Mouse (Mus musculus) CH12F3 (cell line): Measurements from ENCODE around the gene Tbc1d30.

ENCODE experiments used
- in situ Hi-C: fragments of 300-500 bp; cut with MboI; formaldehyde crosslinking; loops from 2 replicates; pipeline ENCODE4 v1.14.3; 2020; ENCODE audit warnings: low sequenced_read_pairs

Tbc1d30 gene

DNA sequence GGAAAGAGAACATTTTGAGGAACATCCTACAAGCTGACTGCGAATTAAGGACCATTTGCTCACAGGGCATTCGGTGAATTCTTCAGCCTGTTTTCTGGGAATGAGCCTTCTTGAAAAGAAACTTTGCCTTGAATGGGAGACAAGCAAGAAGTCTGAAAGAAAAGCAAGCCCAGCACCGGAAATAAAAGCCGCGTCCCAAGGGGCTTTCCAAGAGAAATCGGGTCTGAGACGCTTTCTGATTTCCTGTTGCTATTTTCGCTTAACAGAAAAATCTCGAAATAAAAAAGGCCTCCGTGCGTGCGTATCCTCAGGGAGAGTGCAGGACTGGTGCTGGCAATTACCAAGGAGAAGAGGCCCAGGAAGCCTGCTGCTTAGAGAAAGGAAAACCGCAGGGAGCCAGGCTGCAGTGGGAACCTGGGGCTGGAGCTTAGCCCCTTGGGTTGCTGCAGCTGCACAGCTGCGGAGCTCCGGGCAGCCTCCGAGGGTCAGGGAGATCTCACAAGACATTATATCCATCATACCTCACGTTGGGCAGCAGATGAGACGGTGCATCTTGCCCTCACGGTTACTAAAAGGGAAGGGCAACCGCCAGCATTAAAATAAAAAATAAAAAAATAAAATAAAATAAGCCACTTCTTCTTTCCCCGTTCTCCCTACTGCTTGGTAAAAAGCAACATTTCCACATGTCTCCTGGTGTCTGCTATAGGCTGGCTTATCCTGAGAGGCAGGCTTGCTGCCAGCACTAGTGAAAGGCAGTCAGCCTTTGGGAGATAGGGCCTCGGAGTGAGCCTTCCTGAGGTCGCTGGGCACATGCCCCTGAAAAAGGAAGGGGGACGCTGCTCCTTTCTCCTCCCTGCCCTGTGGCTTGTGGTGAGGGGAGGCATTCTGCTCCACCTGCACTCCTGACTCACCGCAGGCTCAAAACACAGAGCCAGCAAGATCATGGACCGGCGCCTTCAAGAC is 35.5 kb downstream of the Tbc1d30 start:
- in situ Hi-C loops, result no loop called here

DNA sequence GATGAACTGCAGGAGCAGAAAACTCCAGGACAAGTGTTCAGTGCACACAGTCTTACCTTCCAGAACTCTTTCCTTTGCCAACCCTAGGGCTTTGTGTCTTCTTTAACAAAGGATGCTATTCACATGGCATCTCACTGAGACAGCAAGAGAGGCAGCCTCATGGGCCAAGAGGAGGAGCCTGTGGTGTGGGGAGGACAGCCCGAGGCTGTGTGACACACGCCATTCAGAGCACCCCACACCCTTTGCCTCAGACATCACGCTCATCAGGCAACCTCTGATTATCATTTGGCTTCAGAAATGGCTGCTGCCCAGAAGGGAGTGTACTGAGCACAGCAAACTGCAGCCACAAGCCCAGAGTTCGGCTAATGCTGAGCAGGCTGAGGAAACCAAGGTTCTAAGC is 36.9 kb downstream of the Tbc1d30 start:
- in situ Hi-C loops, result no loop called here

DNA sequence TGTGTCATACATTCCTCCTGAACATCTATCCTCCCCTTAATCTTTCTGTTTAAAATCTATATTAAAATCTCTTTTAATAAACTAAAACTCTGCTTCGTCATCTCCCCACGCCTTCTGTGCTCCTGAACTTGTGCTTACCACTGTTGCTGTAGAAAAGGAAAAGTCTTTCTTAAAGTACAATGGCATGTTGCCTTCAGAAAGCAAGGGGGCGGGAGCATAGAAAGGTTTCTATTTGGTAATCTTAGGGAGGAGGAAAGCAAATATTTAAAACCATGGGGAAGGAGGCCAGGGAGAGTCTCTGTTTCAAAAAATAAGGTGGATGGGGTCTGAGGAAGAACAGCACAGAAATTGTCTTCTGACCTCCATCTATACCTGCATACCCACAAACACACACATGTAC is 38.0 kb downstream of the Tbc1d30 start:
- in situ Hi-C loops, result no loop called here

DNA sequence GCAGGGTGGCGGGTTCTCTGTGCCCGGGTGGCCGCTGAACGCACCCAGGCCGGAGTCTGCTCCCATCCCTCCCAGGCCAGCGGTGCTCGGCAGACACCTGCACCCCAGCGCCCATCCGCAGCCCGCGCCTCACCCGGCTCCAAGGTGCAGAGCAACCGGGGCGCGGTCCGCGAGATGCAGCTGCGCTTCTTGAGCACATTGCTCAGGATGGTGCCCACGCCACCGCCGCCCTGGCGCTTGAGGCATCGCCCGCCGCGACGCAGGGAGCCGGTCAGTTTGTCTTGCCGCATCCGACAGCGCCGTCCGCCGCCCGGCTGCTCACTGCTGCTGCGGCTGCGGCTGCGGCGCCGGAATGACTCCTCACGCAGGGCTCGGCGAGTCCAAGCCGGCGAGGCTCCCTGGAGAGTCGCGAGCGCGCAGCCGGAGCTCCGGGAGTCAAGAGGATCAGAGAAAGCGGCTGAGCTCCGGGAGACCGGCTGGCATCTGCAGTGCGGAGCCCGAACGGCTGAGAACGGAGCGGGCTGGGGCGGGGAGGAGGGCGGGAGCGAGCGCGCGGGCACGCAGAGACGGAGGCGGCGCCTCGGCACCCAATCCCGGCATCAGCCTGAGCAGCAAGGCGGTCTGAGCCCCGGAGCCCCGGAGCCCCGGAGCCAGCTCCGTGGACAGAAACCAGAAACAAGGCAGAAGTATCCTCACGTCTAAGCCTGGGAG is 40.4 kb downstream of the Tbc1d30 start:
- in situ Hi-C loops, result no loop called here

DNA sequence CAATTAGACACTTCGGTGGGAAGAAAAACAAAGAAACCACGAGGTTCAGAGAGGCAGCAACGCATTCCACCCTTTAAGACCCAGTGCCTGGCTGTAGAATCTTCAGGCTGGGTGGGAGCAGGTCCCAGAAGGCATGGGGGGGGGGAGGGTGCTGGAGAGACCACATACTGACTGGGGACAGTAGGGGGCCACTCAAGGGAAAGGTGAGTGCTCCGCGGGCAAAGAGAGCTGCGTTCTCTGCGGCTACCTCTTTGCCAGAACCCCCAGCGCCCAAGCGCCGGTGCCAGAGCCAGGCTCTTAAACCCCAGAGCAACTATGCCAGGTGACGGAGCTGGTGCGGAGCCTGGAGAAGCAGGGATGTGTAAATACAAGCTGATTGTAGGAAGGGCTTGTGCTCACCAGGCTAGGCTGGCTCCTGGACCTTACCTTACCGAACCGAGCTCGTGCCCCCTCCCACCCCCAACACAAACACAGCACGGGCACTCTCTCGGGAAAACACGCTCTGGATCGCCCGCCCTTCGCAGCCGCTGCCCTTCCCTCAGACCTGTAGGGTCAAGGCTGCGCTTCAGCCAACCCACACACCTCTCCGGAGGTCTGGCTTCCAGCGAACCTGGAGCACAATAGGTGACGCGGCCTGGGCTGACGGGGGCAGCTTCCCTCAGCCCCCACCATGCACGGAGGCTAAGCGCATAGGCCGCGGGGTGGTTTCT is 41.1 kb downstream of the Tbc1d30 start:
- in situ Hi-C loops, result no loop called here

DNA sequence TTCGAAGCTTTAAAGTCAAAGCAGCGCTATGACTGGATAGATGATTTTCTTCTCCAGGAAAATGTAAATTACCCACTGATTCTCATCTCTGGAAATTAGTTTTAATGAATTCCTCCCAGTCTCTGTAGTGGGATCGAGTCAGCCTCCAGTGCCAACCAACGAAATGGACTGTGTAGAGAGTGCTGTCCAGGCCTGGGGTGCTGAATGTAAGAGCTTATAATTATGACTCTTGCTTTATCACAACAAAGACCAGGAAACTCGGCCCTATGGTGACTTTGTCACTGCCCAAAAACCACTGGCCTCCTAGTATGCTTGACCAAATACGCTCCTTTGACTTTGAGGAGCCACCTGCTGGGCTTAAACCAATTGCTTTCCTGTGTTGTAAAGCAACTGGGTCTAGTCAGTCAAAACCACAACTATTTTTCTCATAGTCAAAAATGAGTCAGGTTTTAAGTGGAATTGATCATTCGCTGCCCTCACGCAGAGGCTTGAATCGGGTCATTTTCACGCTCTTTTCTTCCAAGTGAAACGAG is 41.9 kb downstream of the Tbc1d30 start:
- in situ Hi-C loops, result no loop called here

DNA sequence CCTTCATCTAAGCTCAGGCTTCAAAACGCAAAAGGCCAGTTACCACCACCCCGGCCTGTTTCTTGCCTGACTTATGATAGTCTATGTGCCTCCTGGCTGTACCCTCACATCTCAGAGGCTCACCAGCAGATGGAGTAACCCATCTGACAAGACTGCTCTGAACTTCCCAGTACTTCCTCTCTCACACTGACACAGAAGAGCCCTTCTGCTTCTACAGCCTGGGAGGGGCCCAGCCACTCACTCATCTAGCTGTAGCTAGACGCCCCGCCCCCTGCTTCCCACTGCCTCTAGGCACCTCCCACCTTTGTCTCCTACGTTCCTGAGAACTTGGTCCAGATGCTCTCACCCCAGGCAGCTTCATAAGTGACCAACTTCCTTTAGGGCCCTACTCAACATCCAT is 45.6 kb downstream of the Tbc1d30 start:
- in situ Hi-C loops, result no loop called here

DNA sequence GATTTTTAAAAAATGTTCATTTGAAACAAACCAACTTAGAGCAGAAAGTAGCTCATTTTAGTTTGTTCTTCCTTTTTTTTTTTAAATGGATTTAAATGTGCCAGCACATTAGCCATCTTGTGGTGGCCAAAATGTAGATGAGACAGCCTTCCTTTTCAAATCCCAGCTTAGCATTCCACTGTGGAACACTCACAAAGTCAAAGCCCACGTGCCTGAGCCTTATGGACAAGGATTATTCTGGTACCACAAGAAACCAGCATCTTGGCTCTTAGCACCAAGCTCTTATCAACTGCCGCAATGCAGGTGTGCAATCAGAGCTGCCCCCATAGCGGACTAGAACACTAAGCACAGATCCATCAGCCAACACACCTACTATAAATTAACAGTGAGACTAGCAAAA is 47.5 kb downstream of the Tbc1d30 start:
- in situ Hi-C loops, result no loop called here

DNA sequence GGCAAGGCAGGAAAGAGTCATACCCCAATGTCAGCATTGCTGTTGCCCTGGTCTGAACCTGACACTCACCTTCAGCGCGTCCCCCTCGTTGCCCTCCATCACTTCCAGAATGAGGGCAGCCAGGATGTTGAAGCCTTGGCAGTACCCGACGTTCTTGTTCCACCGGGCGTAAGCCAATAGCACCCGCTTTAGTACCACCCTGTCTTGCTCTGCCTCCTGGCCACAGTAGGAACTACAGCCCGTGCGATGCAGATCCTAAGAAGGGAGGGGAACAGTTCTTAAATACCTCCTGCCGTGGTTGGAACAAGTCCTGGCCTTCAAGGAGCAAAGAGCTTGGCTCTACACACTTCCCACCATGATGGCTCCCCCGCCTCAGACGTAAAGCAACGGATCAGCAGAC is 49.2 kb downstream of the Tbc1d30 start:
- in situ Hi-C loops, result no loop called here

DNA sequence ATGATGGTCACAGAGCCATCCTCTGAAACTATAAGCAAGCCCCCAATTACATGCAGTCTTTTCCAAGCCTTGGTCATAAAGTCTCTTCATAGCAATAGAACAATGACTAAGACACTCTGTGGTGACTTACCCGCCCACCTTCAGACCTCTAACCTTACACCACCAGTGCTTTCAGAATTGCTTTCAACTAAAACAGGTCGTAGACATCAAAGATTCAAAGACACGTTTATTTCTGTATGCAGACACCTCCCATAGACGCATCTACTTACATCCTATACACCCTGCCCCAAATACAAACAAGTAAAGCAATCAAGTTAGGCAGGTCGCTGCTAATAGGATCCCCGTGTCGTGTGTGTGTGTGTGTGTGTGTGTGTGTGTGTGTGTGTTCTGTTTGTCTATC is 50.4 kb downstream of the Tbc1d30 start:
- in situ Hi-C loops, result no loop called here

DNA sequence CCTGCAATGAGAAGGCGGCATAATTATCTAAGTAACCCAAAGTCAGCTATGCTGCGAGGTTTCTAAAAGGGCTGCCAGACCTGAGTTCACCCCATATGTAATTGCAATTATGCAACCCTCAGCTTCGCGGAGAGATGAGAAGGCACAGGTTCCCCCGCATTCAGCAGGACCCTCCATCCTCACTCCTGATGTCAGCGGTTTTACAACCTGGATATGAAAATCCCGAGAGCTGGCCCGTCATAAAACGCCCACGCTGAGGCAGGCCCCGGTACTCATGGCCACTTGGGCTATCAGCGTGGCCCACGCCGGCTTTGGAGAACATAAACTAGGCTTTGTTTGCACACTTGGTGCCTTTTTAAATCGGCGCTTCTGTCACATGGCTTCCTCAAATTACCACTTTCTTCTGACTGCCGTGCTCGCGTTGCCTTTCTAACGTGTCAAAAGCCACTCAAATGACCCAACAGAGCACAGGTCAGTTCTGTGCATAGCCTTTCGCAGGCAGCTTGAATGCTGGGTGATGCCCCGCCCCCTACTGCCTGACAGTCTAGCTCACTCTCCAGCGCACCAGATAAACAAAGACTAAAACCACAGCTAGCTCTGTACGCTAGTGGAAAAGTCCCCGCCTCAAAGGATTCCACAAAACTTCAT is 53.9 kb downstream of the Tbc1d30 start:
- in situ Hi-C loops, result no loop called here

DNA sequence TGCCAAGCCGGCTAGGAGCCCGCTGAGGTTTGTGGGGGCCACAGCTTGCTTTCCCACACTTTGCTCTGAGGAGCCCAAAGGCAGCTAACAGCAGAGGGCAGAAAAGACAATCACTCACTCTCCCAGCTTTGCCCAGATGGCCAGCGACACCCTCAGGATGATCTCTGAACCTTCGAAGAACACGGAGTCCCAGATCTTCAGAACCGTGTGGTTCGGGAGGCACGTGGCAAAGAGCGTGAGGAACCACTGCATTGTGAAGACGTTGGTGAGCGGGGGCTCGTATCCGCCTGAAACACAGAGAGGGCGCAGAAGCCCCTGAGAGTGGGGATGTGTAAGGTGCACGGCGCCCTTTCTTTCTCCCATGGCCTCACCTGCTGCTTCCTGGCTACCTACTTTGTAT is 56.6 kb downstream of the Tbc1d30 start:
- in situ Hi-C loops, result no loop called here

DNA sequence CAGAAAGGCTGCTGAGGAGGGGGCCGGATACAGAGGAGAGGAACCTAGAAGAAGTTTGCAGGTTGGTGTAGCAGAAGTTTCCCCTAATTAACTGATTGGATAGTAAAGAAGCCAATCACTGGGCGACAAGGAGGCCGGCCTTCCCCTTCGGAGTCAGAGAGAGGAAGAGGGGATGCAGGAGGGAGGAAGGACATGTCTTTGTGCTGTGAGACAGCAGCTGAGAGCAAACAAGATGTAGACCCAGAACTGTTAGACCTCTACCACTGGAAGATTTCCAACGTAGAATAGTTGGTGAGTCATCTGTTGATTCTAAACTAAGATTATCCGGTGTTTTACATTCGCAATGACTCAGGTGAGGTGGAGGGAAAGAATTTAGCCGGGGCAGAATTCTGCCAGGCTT is 57.2 kb downstream of the Tbc1d30 start:
- in situ Hi-C loops, result no loop called here

DNA sequence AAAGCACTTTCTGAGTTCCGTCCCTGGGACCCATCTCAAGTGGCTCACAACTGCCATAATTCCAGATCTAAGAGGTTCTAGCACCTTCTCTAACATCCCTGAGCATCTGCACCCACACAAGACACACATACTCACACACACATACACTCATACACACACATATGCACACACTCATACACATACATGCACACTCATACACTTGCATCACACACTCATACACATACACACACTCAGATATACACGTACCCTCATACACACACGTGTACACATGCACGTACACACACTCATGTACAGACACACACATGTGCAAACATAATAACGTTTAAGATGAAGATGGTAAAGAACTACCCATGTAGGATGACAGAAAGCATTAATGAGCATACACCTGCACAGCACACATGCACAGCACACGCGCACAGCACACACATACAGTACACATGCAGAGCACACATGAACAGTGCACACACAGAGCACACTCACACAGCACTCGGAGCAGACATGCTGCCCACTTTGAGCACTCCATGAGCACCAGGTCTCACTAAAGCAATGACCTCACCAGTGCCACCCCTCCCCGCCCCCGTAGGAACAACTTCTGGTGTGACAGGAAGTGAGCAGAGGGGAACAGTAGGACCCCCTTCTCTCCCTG is 59.7 kb downstream of the Tbc1d30 start:
- in situ Hi-C loops, result no loop called here

DNA sequence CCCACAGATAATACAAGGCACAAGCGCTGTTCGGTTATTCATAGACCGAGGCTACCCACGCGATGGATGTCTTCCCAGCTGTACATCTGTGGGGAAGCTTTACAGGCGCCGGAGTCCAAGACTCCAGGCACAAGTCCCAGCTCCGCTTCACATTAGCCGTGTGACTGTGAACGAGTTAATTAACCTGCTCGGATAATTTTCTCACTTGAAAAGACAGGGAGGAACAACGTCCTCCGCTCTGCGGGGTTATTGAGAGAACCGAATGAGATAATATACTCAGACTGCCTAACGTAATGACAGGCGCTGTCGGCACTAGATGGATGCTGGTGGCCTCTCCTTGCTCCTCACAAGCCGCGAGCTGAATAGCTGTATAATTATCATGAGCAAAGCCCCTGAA is 60.4 kb downstream of the Tbc1d30 start:
- in situ Hi-C loops, result no loop called here

DNA sequence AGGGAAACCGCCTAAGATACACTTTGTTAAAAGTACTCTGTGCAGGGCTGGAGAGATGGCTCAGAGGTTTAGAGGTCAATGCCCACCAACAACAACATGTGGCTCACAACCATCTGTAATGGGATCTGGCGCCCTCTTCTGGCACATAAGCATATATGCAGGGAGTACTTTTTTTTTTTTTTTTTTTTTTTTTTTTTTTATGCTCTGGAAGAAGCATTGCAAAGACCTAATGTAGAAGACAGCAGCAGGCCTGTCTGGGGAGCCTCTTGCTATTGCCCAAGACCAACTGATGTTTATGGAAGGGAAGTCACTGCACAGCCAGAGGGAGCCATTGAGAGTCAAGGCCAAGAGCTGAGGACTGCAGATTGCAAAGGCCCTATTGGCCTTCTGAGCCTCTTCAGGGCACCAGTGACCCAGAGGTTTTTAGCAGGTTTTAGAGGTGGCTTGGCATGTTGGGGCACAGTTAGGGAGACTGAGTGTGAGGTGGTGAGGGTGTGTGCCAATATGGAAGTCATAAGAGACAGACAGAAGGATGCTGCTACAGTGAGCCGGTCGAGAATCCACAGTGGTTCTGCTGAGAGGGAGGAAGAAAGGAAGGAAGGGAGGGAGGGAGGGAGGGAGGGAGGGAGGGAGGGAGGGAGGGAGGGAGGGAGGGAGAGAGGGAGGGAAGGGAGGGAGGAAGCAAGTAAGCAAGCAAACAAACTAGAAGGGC is 61.0 kb downstream of the Tbc1d30 start:
- in situ Hi-C loops, result no loop called here

DNA sequence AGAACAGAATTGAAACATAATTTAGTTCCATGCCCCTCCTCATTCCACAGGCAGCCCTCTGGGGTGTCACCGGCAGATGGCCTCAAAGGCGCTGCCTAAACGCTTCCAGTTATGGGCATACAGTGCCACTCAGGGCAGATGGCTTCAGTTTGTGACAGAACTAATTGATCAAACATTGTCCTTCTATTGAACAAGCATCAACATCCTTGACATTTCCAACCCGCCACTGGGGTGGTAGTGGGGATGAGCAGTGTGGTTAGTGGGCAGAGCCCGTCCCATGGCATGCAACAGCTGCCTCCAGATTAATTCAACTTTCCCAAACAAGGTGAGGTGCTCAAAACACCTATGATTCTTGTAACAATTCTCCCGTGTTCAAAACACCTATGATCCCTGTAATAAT is 68.2 kb downstream of the Tbc1d30 start:
- in situ Hi-C loops, result no loop called here

DNA sequence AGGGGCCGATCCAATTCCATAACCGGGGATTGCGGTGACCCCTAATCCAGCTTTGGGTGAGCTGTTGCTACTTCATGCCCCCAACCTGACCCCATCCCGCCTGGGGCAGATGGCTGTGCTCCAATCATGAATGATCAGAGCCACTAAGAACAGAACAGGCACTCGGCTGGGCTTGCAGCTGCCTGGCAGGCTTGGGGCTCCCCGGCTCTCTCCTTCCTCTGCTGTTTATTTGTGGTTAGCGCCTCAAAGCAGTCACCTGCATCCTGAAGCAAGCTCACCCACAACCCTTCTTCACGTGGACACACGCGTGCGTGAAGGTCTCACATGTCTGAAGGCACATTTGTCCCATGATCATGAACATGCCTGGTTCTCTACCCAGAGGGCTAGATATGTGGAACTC is 68.6 kb downstream of the Tbc1d30 start:
- in situ Hi-C loops, result no loop called here

DNA sequence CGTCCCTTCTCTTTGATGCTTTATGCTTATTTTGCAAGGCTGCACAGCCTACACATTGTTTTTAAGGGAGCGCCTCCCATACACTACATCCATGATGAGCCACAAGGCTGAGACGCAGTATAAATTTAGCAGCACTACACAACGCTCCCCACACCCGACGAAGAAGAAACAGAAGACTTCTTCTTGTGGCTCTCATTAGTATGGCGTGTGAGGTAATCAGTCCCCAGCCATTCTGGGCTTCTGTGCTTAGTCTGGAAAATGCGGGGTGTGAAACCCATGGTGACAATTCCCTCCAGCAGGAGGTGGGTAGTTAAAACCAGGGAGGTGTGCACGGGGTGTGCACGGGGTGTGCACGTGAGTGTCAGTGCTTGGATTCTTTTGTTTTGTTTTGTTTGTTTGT is 70.1 kb downstream of the Tbc1d30 start:
- in situ Hi-C loops, result no loop called here

DNA sequence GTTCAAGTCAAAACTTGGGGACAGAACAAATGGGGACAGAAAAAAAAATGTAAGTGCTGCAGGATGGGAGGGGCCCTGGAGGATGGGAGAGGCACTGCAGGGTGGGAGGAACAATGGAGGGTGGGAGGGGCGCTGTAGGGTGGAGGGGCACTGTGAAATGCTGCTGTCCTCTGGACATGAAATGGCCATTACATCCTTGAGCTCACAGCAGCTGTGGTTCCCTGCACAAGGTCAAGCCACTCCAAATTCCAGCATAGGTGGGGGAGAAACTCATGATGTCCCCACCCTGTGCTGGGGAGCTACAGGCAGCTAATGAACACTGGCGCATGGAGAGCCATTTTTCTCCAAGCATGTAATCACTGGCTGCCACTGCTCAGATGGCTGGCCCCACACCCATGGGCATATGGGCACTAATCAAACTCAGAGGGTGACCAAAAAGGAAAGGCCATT is 74.0 kb downstream of the Tbc1d30 start:
- in situ Hi-C loops, result no loop called here
